Mouse (Mus musculus) liver, adult 2 months (tissue): ENCODE measurements around the gene Pald1.

Experiments
- CTCF ChIP-seq: fragments of 200-500 bp; IDR thresholded peaks from 2 replicates; pipeline ENCODE4 v1.5.1; 2011; ENCODE audit warnings: low read depth, low read length, control low read depth
- POLR2A ChIP-seq: fragments of 200-500 bp; IDR thresholded peaks from 2 replicates; pipeline ENCODE4 v1.6.1; 2011; ENCODE audit warnings: low read length, control low read depth; ENCODE audit not compliant: insufficient read depth; ENCODE audit errors: extremely low read depth

- TF ChIP-seq CTCF (no peak), POLR2A (no peak)
Observed at GRCm38 (mm10) chr10:61405958-61406357, 22.6 kb upstream of the Pald1 start.
